Mouse (Mus musculus): ENCODE results near the gene Gm42688.

- TF ChIP-seq CTCF (IDR thresholded peaks at IDR 0.05; ENCODE audit: control insufficient read depth, insufficient read depth, insufficient replicate concordance, low read depth, low read length) (no peak), POLR2A (IDR thresholded peaks at IDR 0.05; ENCODE audit: control insufficient read depth, low read depth, low read length) (no peak)
Observed at GRCm38 (mm10) chr6:83125331-83125730, 23.9 kb downstream of the Gm42688 start, which contains the start of gene Ino80b.
